Mouse (Mus musculus) right cerebral cortex, adult 18-20 months (tissue): ENCODE results near the gene Tigar.

Experiments
- DNase-seq: peaks from one replicate; pipeline ENCODE4 v3.0.0; 2022; ENCODE audit warnings: mixed read lengths

Tigar gene

DNA sequence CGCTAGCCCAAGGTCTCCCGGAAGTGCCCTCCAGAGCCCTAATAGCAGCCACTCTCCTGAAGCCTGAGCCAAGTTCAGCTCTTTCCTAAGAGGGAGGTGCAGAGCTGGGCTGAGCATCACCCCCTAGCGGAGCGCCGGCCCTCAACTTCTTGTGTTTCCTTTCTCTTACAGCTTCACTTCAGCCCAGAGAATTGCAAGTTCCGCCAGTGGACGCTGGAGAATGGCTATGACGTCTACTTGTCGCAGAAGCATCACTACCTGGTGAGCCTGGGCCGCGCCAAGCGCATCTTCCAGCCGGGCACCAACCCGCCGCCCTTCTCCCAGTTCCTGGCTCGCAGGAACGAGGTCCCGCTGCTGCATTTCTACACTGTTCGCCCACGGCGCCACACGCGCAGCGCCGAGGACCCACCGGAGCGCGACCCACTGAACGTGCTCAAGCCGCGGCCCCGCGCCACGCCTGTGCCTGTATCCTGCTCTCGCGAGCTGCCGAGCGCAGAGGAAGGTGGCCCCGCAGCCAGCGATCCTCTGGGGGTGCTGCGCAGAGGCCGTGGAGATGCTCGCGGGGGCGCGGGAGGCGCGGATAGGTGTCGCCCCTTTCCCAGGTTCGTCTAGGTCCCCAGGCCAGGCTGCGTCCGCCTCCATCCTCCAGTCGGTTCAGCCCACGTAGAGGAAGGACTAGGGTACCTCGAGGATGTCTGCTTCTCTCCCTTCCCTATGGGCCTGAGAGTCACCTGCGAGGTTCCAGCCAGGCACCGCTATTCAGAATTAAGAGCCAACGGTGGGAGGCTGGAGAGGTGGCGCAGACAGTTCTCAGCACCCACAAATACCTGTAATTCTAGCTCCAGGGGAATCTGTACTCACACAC, 29.3 kb downstream of the Tigar start:
- DNase-seq, result peak; percentile 86

- no peak for DNase-seq
These were observed 36.5 kb downstream of the Tigar start, which contains the start of gene Fgf23 for GRCm38 (mm10) chr6:127072817-127073216. Fgf23 (plus strand) TSS chr6:127072902.

GRCm38 (mm10) chr6:127064815-127065214, 44.5 kb downstream of the Tigar start:
- no peak for DNase-seq

GRCm38 (mm10) chr6:127063915-127064314, 45.4 kb downstream of the Tigar start:
- no peak for DNase-seq

DNA sequence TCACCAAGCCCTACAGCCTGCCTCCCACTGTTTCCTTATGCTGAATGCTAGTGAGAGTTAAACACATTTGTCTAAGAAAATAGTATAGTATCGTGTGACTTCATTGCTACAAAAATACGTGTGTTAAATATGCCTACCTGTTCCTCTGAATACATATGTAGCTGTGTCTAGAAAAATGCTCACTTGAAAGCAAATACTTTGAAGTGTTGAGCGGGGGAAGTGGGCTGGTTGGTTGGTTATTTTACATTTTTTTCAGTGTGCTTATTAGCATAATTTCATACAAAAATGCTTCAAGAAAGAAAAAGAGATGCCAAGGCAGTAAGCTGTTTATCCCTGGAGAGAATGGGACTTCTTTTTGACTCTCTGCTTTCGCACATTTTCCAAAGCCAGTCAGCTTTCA, 49.4 kb downstream of the Tigar start:
- no peak for DNase-seq

DNA sequence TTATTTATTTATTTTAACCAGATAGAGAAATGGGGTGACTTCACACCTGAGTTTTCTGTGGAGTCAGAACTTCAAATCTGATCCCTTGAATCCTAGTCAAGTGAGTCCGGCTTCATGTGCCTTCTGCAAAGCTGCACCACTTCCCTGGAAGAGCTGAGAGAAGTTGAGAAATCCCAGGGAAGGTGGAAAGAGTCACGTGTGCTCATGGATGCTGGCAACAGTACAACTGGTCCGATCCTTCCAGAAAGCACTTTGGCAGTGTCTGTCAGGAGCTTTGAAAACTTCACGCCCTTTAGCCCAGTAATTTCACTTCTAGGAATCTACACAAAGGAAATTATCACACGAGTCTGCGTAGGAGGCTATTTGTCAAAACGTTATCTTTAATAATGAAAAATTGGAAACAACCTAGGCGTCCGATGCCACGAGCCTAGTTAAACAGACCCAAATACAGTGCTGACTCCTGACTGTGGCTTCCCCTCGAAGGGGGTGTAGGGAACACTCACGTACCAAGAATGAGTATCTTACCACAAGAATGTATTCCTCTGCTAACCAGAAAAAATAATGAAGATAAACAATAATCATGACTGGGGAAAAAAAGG, 52.3 kb downstream of the Tigar start:
- DNase-seq, result no peak

DNA sequence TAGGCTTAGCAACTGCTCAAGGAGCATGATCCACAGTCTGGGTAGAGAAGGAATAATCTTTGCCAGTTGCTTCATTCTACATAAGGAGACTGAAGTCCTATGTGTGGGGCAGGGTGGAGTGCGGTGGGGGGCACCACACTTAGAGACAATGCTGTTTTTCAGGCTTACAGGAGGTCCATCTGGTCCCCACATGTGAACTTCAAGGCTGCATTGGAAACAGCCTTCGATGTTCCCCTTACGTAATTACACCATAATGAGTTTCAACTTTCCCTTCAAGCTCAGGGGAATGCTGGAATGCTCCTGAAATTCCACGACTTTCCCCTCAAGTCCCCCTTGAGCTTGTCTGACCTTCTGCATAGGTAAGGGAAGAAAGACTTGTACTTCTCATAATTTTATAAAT, 58.5 kb downstream of the Tigar start:
- no peak for DNase-seq

DNA sequence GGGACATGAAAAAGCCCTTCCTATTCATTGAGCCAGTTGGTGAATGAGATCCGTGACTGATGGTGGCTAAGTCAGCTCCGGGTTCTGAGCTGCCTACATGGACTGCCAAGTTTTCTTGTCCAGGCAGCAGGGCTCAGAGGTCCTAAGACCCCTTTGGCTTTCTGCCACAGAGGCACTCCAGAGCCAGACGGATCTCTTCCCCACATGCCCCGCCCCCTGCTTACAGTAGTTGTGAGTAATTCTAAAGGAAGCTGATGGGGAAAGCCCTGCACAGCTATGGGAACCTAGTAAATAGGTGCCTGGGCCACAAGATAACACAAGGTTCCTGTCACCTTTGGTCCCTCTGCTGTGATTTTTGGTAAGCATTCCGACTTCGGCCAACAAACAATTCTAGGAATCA, 64.4 kb downstream of the Tigar start:
- DNase-seq, result no peak
